Comparison of ENCODE assay signal across 14 mouse cellular contexts in genomic region chr9:4311162-4311561, GRCm38 (mm10). TPM values are rescaled to one million over a fixed set of nuclear protein-coding genes. Genes with fewer than 3 reads are reported as not detected.
DNase-seq lines count a peak whose midpoint lies in the region; ATAC-seq and TF ChIP-seq lines count a peak whose summit lies in the region.
"Had no signal": no experiment of that assay in that cellular context is flagged by ENCODE, and none has a peak within 500 bp of the region (broad histone marks: within the 10 kb centered on the region; RNA-seq: fewer than 3 reads in every experiment).

No protein-coding gene starts in this region.

- H3K4me1 ChIP-seq in intestine, postnatal 0 days (replicated peaks; ENCODE audit: control insufficient read depth, insufficient read depth, low read length) = peaks cover 8% of the 10 kb centered on the region; the same call in 1 of the 2 replicates
- no peaks in the 10 kb centered on the region; the same call in 1 of the 2 replicates for H3K4me1 ChIP-seq in intestine, embryonic 15.5 days (replicated peaks)
- H3K4me1 ChIP-seq in liver, embryonic 12.5 days = peaks cover 26% of the 10 kb centered on the region

- no peak overlapping the region for H3K4me3 ChIP-seq in intestine, postnatal 0 days (ENCODE audit: low read depth, low read length)
- no peak overlapping the region for H3K4me3 ChIP-seq in intestine, embryonic 15.5 days (replicated peaks)
- H3K4me3 ChIP-seq in liver, embryonic 12.5 days = peak overlapping the region; percentile 72

- TF ChIP-seq CTCF in intestine, postnatal 0 days (IDR thresholded peaks at IDR 0.05; ENCODE audit: low read depth) = peak; percentile 46

- H3K9me3 ChIP-seq in intestine, postnatal 0 days (ENCODE audit: control insufficient read depth) = no peaks in the 10 kb centered on the region
- H3K9me3 ChIP-seq in intestine, embryonic 15.5 days = no peaks in the 10 kb centered on the region
- no peaks in the 10 kb centered on the region for H3K9me3 ChIP-seq in liver, embryonic 12.5 days (replicated peaks)
- H3K9me3 ChIP-seq: embryonic facial prominence, embryonic 13.5 days; neural tube, embryonic 12.5 days had no signal

- H3K4me2 ChIP-seq in intestine, postnatal 0 days (replicated peaks; ENCODE audit: low read depth) = no peak overlapping the region
- H3K4me2 ChIP-seq in intestine, embryonic 15.5 days (replicated peaks) = no peak overlapping the region
- peak overlapping the region; percentile 87 for H3K4me2 ChIP-seq in liver, embryonic 12.5 days

- DNase-seq in 416B (ENCODE audit: low read depth) (peak; percentile 53), R1 (ENCODE audit: low read depth, low spot score) (peak; percentile 19)
- no peak for DNase-seq in spleen, postnatal 10 days (ENCODE audit: low spot score in 2 of 2)
- DNase-seq in kidney, adult 8-10 months = no peak
- DNase-seq in adrenal gland, postnatal 25 days = no peak
- DNase-seq: gastrocnemius, postnatal 10 days; heart, postnatal 4 days; lung, embryonic 14.5 days had no signal

- H3K9ac ChIP-seq in intestine, postnatal 0 days (ENCODE audit: low read depth, low read length) = no peak overlapping the region
- no peak overlapping the region for H3K9ac ChIP-seq in intestine, embryonic 15.5 days
- peak overlapping the region; percentile 85; the same call in 1 of the 2 replicates for H3K9ac ChIP-seq in liver, embryonic 12.5 days

- H3K27ac ChIP-seq in intestine, postnatal 0 days (ENCODE audit: low read depth, low read length) = no peak overlapping the region
- H3K27ac ChIP-seq in intestine, embryonic 15.5 days = no peak overlapping the region
- peak overlapping the region; percentile 95 for H3K27ac ChIP-seq in liver, embryonic 12.5 days
- H3K27ac ChIP-seq: embryonic facial prominence, embryonic 13.5 days; neural tube, embryonic 12.5 days had no signal

- no peaks in the 10 kb centered on the region for H3K36me3 ChIP-seq in intestine, postnatal 0 days (ENCODE audit: control insufficient read depth, insufficient read depth)
- H3K36me3 ChIP-seq in intestine, embryonic 15.5 days = no peaks in the 10 kb centered on the region
- H3K36me3 ChIP-seq in liver, embryonic 12.5 days = peaks cover 5% of the 10 kb centered on the region; the same call in 1 of the 2 replicates
- H3K36me3 ChIP-seq: embryonic facial prominence, embryonic 13.5 days; neural tube, embryonic 12.5 days had no signal

- ATAC-seq in intestine, postnatal 0 days = no peak
- ATAC-seq in intestine, embryonic 15.5 days = no peak
- no peak for ATAC-seq in liver, embryonic 12.5 days
- ATAC-seq: Patski had no signal

- no peaks in the 10 kb centered on the region for H3K27me3 ChIP-seq in intestine, postnatal 0 days (replicated peaks; ENCODE audit: control insufficient read depth, insufficient read depth, low read length)
- H3K27me3 ChIP-seq in intestine, embryonic 15.5 days (replicated peaks) = no peaks in the 10 kb centered on the region
- no peaks in the 10 kb centered on the region for H3K27me3 ChIP-seq in liver, embryonic 12.5 days (replicated peaks)
- H3K27me3 ChIP-seq: embryonic facial prominence, embryonic 13.5 days; neural tube, embryonic 12.5 days; Patski had no signal

- WGBS in intestine, postnatal 0 days = 82% methylated on average over 3 of the region's 3 CpGs
- WGBS in intestine, embryonic 15.5 days = 89% methylated on average over 3 of the region's 3 CpGs
- WGBS in liver, embryonic 12.5 days (ENCODE audit: insufficient replicate concordance) = 57% methylated on average over 3 of the region's 3 CpGs

RNA-seq across cellular contexts. Expression of gene Kbtbd3, which starts 1.5 kb away (rescaled TPM):
- polyA plus RNA-seq in intestine, postnatal 0 days (2015; fragmentation: Nextera tagmentation; extraction: Ambion mirVana) = 6.1 and 6.3 TPM in 2 replicates
- polyA plus RNA-seq in intestine, embryonic 15.5 days (2015; fragmentation: Nextera tagmentation; extraction: Ambion mirVana) = 5.1 and 5.9 TPM in 2 replicates
- polyA plus RNA-seq in liver, embryonic 12.5 days (2016; fragmentation: Nextera tagmentation; extraction: Ambion mirVana) = 3.2 and 4.3 TPM in 2 replicates
- total RNA-seq in adrenal gland, postnatal 25 days (2021) = 4.8 and 5.3 TPM in 2 replicates

RNA-seq across cellular contexts. Expression of gene Aasdhppt, which starts 1.9 kb away (rescaled TPM):
- 17.4 and 19.1 TPM in 2 replicates for polyA plus RNA-seq in intestine, postnatal 0 days (2015; fragmentation: Nextera tagmentation; extraction: Ambion mirVana)
- 27.9 and 34.1 TPM in 2 replicates for polyA plus RNA-seq in intestine, embryonic 15.5 days (2015; fragmentation: Nextera tagmentation; extraction: Ambion mirVana)
- 27.3 and 27.6 TPM in 2 replicates for polyA plus RNA-seq in liver, embryonic 12.5 days (2016; fragmentation: Nextera tagmentation; extraction: Ambion mirVana)
- total RNA-seq in adrenal gland, postnatal 25 days (2021) = 20.2 and 23.6 TPM in 2 replicates

Comparison
In these comparisons a context has a peak if more than half of its experiments do, and no peak if none do; other contexts are left out.
1. DNase-seq: peak in 416B (single experiment) and R1 (single experiment); none in spleen, postnatal 10 days (0 of 2), kidney, adult 8-10 months (0 of 2) and adrenal gland, postnatal 25 days (single experiment).